Mouse (Mus musculus): ENCODE measurements around the gene Ier2.

DNA sequence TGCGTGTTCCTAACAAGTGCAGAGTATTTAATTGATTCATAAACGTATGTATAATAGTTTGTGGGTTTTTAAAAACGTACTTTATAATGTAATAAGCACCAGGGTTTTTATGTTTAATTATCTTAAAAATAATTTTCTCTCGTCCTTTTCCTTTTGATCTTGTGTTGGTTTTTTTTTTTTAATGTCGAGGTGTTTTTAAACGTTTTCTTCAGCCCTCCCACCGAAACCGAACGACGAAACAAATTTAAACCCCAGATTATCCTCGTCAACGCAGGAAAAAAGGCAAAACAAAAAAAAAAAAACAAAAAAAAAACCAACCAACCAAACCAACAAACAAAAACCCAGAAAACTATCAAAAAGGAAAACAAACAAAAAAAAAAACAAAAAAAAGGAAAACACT is 43.3 kb upstream of the Ier2 start:
- TF ChIP-seq CTCF (IDR thresholded peaks at IDR 0.05; ENCODE audit: low read depth) (no peak), EP300 (optimal IDR thresholded peaks at IDR 0.05) (no peak)
